Mouse (Mus musculus) telencephalon, adult 2 months (tissue): Measurements from ENCODE around the gene Adamtsl5.

Source experiments
- DNase-seq: peaks from one replicate; pipeline ENCODE4 v3.0.0-alpha.2; 2011; ENCODE audit warnings: low read depth, low spot score

Adamtsl5 gene

GRCm38 (mm10) chr10:80348244-80348781, at the start of gene Adamtsl5:
TSS of gene Adamtsl5 (minus strand) at chr10:80348412.
- DNase-seq = no peak

GRCm38 (mm10) chr10:80397524-80398173, 49.4 kb upstream of the Adamtsl5 start:
- no peak for DNase-seq

GRCm38 (mm10) chr10:80396822-80397523, 48.8 kb upstream of the Adamtsl5 start:
- no peak for DNase-seq

- DNase-seq = no peak
Measured at GRCm38 (mm10) chr10:80395025-80395627, 46.9 kb upstream of the Adamtsl5 start.

- no peak for DNase-seq
Measured at GRCm38 (mm10) chr10:80392687-80393086, 44.5 kb upstream of the Adamtsl5 start.

GRCm38 (mm10) chr10:80390697-80391096, 42.5 kb upstream of the Adamtsl5 start:
- DNase-seq = no peak

- no peak for DNase-seq
Measured at GRCm38 (mm10) chr10:80389185-80389708, 41.0 kb upstream of the Adamtsl5 start.

GRCm38 (mm10) chr10:80388731-80389130, 40.5 kb upstream of the Adamtsl5 start:
- DNase-seq = no peak

GRCm38 (mm10) chr10:80387522-80387959, 39.3 kb upstream of the Adamtsl5 start, which contains the start of gene Mex3d:
TSS of gene Mex3d (minus strand) at chr10:80387659.
- DNase-seq = no peak

GRCm38 (mm10) chr10:80386735-80387471, 38.7 kb upstream of the Adamtsl5 start:
- DNase-seq = no peak

- no peak for DNase-seq
Measured at GRCm38 (mm10) chr10:80385811-80386734, 37.9 kb upstream of the Adamtsl5 start.

GRCm38 (mm10) chr10:80385310-80385709, 37.1 kb upstream of the Adamtsl5 start:
- no peak for DNase-seq

GRCm38 (mm10) chr10:80384709-80385108, 36.5 kb upstream of the Adamtsl5 start:
- no peak for DNase-seq

GRCm38 (mm10) chr10:80384115-80384639, 36.0 kb upstream of the Adamtsl5 start:
- DNase-seq = no peak

GRCm38 (mm10) chr10:80383431-80383830, 35.2 kb upstream of the Adamtsl5 start:
- no peak for DNase-seq

GRCm38 (mm10) chr10:80382641-80383365, 34.6 kb upstream of the Adamtsl5 start:
- DNase-seq = no peak

- DNase-seq = no peak
Measured at GRCm38 (mm10) chr10:80377716-80378115, 29.5 kb upstream of the Adamtsl5 start.

- DNase-seq = peak; percentile 74
Measured at GRCm38 (mm10) chr10:80376160-80376559, 27.9 kb upstream of the Adamtsl5 start.

GRCm38 (mm10) chr10:80374063-80374462, 25.9 kb upstream of the Adamtsl5 start:
- DNase-seq = no peak
